Mouse (Mus musculus): ENCODE results near the gene Pbx3. TPM values are rescaled to one million over a fixed set of nuclear protein-coding genes. Genes with fewer than 3 reads are reported as not detected.

Pbx3 gene
- total and polyA plus RNA-seq, 3 experiments: 6.1 to 9.8 (median 9.7) TPM

- Histone ChIP-seq H3K27me3 (ENCODE audit: control insufficient read depth, insufficient read depth, low read length) (no peaks in the 10 kb centered on the region), H3K4me1 (ENCODE audit: control insufficient read depth, insufficient read depth, low read length) (no peaks in the 10 kb centered on the region), H3K36me3 (ENCODE audit: control insufficient read depth, insufficient read depth, low read length) (no peaks in the 10 kb centered on the region), H3K9ac (ENCODE audit: low read depth, low read length) (no peak overlapping the region), H3K4me3 (no peak overlapping the region), H3K27ac (no peak overlapping the region), H3K79me2 (replicated peaks; ENCODE audit: control insufficient read depth, insufficient read depth, low read length) (no peaks in the 10 kb centered on the region)
- no peak for TF ChIP-seq EP300 (IDR thresholded peaks at IDR 0.05; ENCODE audit: insufficient read depth, low read depth, low read length)
- TF ChIP-seq POLR2A (IDR thresholded peaks at IDR 0.05; ENCODE audit: insufficient read depth, low read depth, low read length): no peak
- no peak for TF ChIP-seq CTCF (IDR thresholded peaks at IDR 0.05)
- intact Hi-C loops (cut with DNase I): no loop called here
- WGBS: 83% methylated on average over 2 of the region's 2 CpGs
- DNase-seq: no peak
Observed at GRCm38 (mm10) chr2:34258256-34258655, 114.7 kb downstream of the Pbx3 start.

- H3K4me3 ChIP-seq: no peak overlapping the region
- no peaks in the 10 kb centered on the region for H3K27me3 ChIP-seq (ENCODE audit: control insufficient read depth, insufficient read depth, low read length)
- DNase-seq: no peak
- H3K4me1 ChIP-seq (ENCODE audit: control insufficient read depth, insufficient read depth, low read length): no peaks in the 10 kb centered on the region
- no peak overlapping the region for H3K27ac ChIP-seq
- H3K79me2 ChIP-seq (replicated peaks; ENCODE audit: control insufficient read depth, insufficient read depth, low read length): no peaks in the 10 kb centered on the region
- TF ChIP-seq CTCF (IDR thresholded peaks at IDR 0.05) (no peak), EP300 (IDR thresholded peaks at IDR 0.05; ENCODE audit: insufficient read depth, low read depth, low read length) (no peak), POLR2A (IDR thresholded peaks at IDR 0.05; ENCODE audit: insufficient read depth, low read depth, low read length) (no peak)
- intact Hi-C loops (cut with DNase I): no loop called here
- H3K9ac ChIP-seq (ENCODE audit: low read depth, low read length): no peak overlapping the region
- no peaks in the 10 kb centered on the region for H3K36me3 ChIP-seq (ENCODE audit: control insufficient read depth, insufficient read depth, low read length)
- WGBS: 92% methylated on average over 2 of the region's 2 CpGs
Observed at GRCm38 (mm10) chr2:34257611-34258010, 115.3 kb downstream of the Pbx3 start.

- H3K79me2 ChIP-seq (replicated peaks; ENCODE audit: control insufficient read depth, insufficient read depth, low read length): no peaks in the 10 kb centered on the region
- no peaks in the 10 kb centered on the region for H3K4me1 ChIP-seq (ENCODE audit: control insufficient read depth, insufficient read depth, low read length)
- no peak for DNase-seq
- TF ChIP-seq EP300 (IDR thresholded peaks at IDR 0.05; ENCODE audit: insufficient read depth, low read depth, low read length): no peak
- TF ChIP-seq CTCF (IDR thresholded peaks at IDR 0.05): no peak
- TF ChIP-seq POLR2A (IDR thresholded peaks at IDR 0.05; ENCODE audit: insufficient read depth, low read depth, low read length): no peak
- WGBS: 84% methylated on average over 6 of the region's 6 CpGs
- no peaks in the 10 kb centered on the region for H3K36me3 ChIP-seq (ENCODE audit: control insufficient read depth, insufficient read depth, low read length)
- no peaks in the 10 kb centered on the region for H3K27me3 ChIP-seq (ENCODE audit: control insufficient read depth, insufficient read depth, low read length)
- intact Hi-C loops (cut with DNase I): no loop called here
- H3K4me3 ChIP-seq: no peak overlapping the region
- no peak overlapping the region for H3K27ac ChIP-seq
- H3K9ac ChIP-seq (ENCODE audit: low read depth, low read length): no peak overlapping the region
Observed at GRCm38 (mm10) chr2:34256000-34256553, 116.9 kb downstream of the Pbx3 start.

- H3K27me3 ChIP-seq (ENCODE audit: control insufficient read depth, insufficient read depth, low read length): no peaks in the 10 kb centered on the region
- no peaks in the 10 kb centered on the region for H3K79me2 ChIP-seq (replicated peaks; ENCODE audit: control insufficient read depth, insufficient read depth, low read length)
- H3K4me1 ChIP-seq (ENCODE audit: control insufficient read depth, insufficient read depth, low read length): no peaks in the 10 kb centered on the region; the same call in 1 of the 2 replicates
- no peaks in the 10 kb centered on the region; the same call in 1 of the 2 replicates for H3K36me3 ChIP-seq (ENCODE audit: control insufficient read depth, insufficient read depth, low read length)
- intact Hi-C loops (cut with DNase I): no loop called here
- no peak for TF ChIP-seq EP300 (IDR thresholded peaks at IDR 0.05; ENCODE audit: insufficient read depth, low read depth, low read length)
- TF ChIP-seq POLR2A (IDR thresholded peaks at IDR 0.05; ENCODE audit: insufficient read depth, low read depth, low read length): no peak
- no peak for TF ChIP-seq CTCF (IDR thresholded peaks at IDR 0.05)
- H3K4me3 ChIP-seq: no peak overlapping the region
- no peak overlapping the region for H3K9ac ChIP-seq (ENCODE audit: low read depth, low read length)
- DNase-seq: no peak
- no peak overlapping the region for H3K27ac ChIP-seq
- 50% methylated on average over 1 of the region's 1 CpGs for WGBS
Observed at GRCm38 (mm10) chr2:34253627-34254026, 119.3 kb downstream of the Pbx3 start.

- H3K27me3 ChIP-seq (ENCODE audit: control insufficient read depth, insufficient read depth, low read length): no peaks in the 10 kb centered on the region
- no peak overlapping the region for H3K27ac ChIP-seq
- no peak overlapping the region for H3K4me3 ChIP-seq
- no peaks in the 10 kb centered on the region; the same call in 1 of the 2 replicates for H3K4me1 ChIP-seq (ENCODE audit: control insufficient read depth, insufficient read depth, low read length)
- TF ChIP-seq CTCF (IDR thresholded peaks at IDR 0.05) (no peak), POLR2A (IDR thresholded peaks at IDR 0.05; ENCODE audit: insufficient read depth, low read depth, low read length) (no peak), EP300 (IDR thresholded peaks at IDR 0.05; ENCODE audit: insufficient read depth, low read depth, low read length) (no peak)
- DNase-seq: no peak
- H3K36me3 ChIP-seq (ENCODE audit: control insufficient read depth, insufficient read depth, low read length): no peaks in the 10 kb centered on the region; the same call in 1 of the 2 replicates
- H3K79me2 ChIP-seq (replicated peaks; ENCODE audit: control insufficient read depth, insufficient read depth, low read length): no peaks in the 10 kb centered on the region
- 41% methylated on average over 1 of the region's 1 CpGs for WGBS
- no peak overlapping the region for H3K9ac ChIP-seq (ENCODE audit: low read depth, low read length)
- intact Hi-C loops (cut with DNase I): no loop called here
Observed at GRCm38 (mm10) chr2:34253111-34253510, 119.8 kb downstream of the Pbx3 start.

- H3K9ac ChIP-seq (ENCODE audit: low read depth, low read length): no peak overlapping the region
- H3K36me3 ChIP-seq (ENCODE audit: control insufficient read depth, insufficient read depth, low read length): no peaks in the 10 kb centered on the region; the same call in 1 of the 2 replicates
- H3K4me1 ChIP-seq (ENCODE audit: control insufficient read depth, insufficient read depth, low read length): no peaks in the 10 kb centered on the region; the same call in 1 of the 2 replicates
- DNase-seq: no peak
- no peak overlapping the region for H3K27ac ChIP-seq
- H3K79me2 ChIP-seq (replicated peaks; ENCODE audit: control insufficient read depth, insufficient read depth, low read length): no peaks in the 10 kb centered on the region
- intact Hi-C loops (cut with DNase I): no loop called here
- H3K27me3 ChIP-seq (ENCODE audit: control insufficient read depth, insufficient read depth, low read length): no peaks in the 10 kb centered on the region
- TF ChIP-seq POLR2A (IDR thresholded peaks at IDR 0.05; ENCODE audit: insufficient read depth, low read depth, low read length) (no peak), CTCF (IDR thresholded peaks at IDR 0.05) (no peak), EP300 (IDR thresholded peaks at IDR 0.05; ENCODE audit: insufficient read depth, low read depth, low read length) (no peak)
- H3K4me3 ChIP-seq: no peak overlapping the region
- WGBS: 83% methylated on average over 3 of the region's 3 CpGs
Observed at GRCm38 (mm10) chr2:34252286-34252685, 120.7 kb downstream of the Pbx3 start.
